Mouse (Mus musculus): ENCODE data around the gene Dhx38.

DNA sequence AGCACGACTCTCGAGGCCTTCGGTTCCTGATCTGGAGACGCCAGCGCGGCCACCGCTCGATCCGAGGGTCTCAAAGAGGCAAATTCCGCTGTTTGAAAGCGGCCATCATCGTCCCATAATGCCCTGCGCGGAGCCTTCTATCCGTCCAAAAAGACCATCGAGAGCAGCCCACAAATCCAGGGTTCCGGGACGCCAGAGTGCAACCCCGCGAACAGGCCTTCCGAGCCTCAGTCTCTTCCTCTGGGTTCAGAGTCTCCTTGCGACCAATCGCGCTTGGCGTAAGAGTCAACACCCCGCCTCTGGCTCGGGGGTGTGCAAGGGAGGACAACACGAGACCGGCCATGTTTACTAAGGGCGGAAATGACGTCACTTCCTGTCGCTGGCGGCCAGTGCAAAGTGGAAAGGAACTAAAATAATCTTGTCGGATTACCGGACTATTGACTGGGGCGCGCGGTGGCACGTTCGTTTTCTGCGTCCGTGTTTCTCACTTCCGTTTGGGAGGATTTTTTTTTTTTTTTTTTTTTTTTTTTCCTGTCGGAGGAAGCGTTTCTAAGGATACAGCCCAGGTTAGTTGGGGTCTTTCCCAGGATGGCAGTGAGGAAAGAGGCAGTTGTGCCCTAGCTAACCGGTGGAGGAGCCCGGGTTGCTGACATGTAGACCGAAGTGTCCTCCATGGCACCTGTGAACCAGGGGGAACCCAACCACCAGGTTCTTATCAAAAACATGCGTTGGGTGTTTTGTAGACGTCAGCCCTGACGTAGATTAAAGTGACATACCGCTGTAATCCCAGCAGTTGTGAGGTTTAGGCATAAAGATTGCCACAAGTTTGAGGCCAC lies at the start of gene Dhx38, which contains the start of gene Txnl4b:
- peak; percentile 29 for TF ChIP-seq POLR2A (IDR thresholded peaks at IDR 0.05; ENCODE audit: insufficient read length, low read depth)
- peak; percentile 34 for TF ChIP-seq USF1 (IDR thresholded peaks at IDR 0.05; ENCODE audit: low read depth)
- no peak for TF ChIP-seq MAX (IDR thresholded peaks at IDR 0.05; ENCODE audit: low read depth)
